Mouse (Mus musculus) gonadal fat pad, adult 2 months (tissue): Measurements from ENCODE around the gene Pcdh15. TPM values are rescaled to one million over a fixed set of nuclear protein-coding genes. Genes with fewer than 3 reads are reported as not detected.

Source experiments
- DNase-seq: peaks from one replicate; pipeline ENCODE4 v3.0.0-alpha.2; 2012; ENCODE audit warnings: low read depth
- polyA plus RNA-seq: library from polyadenylated mRNA; depleted of rRNA; stranded (reverse); fragments of >200 nt; gene quantifications from 2 replicates; pipeline ENCODE4 v1.2.3, GENCODE M21; 2012

The Pcdh15 gene
- polyA plus RNA-seq, 1 experiment: 0.01 TPM

GRCm38 (mm10) chr10:74304120-74304519 lies 1205.0 kb downstream of the Pcdh15 start:
- DNase-seq: no peak

GRCm38 (mm10) chr10:74305439-74306158 lies 1206.5 kb downstream of the Pcdh15 start:
- no peak for DNase-seq

DNA sequence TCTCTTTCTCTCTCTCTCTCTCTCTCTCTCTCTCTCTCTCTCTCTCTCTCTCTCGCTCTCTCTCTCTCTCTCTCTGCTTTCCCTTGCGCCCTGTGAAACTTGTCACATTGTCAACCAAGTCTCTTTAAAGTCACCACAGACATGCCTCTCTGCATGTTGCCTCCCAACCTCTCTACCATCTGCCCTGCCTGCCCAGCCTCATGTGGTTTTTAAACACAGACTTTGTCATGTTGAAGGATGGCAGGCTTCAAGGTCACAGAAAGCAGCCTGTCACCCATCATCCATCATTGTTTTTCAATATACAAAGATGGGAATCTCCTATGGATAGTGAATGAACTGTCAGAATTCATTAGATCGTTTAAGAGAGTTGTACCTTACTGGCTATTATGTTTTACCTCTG lies 1207.9 kb downstream of the Pcdh15 start:
- DNase-seq: no peak

- DNase-seq: no peak
Measured at GRCm38 (mm10) chr10:74316091-74316490, 1216.9 kb downstream of the Pcdh15 start.

GRCm38 (mm10) chr10:74335412-74335811 lies 1236.3 kb downstream of the Pcdh15 start:
- DNase-seq: no peak

- no peak for DNase-seq
Measured at GRCm38 (mm10) chr10:74339247-74340160, 1240.4 kb downstream of the Pcdh15 start.

DNA sequence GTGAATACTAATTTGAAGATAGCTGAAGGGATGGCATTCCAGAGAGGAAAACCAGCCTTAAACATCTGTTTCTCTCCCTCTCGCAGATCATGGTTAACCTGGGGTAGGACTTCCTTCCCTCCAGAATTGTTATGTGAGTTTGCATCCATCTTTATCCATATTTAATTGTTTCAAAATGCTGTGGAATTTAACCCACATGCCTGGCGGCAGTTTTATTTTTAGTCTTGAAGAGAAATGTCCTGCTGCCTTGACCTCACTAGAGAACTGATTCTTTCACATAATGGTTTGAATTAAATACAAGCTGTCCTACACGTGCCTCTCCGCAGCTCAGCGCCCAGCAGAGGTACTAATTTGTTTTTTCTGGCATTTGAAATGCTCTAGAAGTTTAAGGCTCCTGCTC lies 1260.4 kb downstream of the Pcdh15 start:
- no peak for DNase-seq

DNA sequence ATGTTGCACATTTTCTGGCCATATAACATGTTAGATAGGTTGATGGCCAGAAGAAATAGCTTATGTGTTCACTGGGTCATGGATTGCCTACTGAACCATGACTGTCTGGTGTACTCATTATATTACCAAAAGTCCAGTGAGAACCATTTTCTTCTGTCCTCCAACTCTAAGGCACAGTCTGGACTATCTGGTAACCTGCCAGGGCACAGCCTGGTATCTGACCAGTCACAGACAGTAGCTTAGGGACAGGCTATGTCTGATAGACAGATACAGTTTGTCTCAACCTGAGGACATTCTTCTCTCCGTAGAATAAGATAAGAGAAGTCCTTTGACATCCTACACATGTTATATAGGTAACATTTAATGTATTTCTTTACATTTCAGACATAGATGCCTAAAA lies 1279.6 kb downstream of the Pcdh15 start:
- DNase-seq: no peak

GRCm38 (mm10) chr10:74379276-74380134 lies 1280.4 kb downstream of the Pcdh15 start:
- DNase-seq: no peak

- no peak for DNase-seq
Measured at GRCm38 (mm10) chr10:74387538-74388499, 1288.7 kb downstream of the Pcdh15 start.

GRCm38 (mm10) chr10:74403111-74403510 lies 1304.0 kb downstream of the Pcdh15 start:
- no peak for DNase-seq

DNA sequence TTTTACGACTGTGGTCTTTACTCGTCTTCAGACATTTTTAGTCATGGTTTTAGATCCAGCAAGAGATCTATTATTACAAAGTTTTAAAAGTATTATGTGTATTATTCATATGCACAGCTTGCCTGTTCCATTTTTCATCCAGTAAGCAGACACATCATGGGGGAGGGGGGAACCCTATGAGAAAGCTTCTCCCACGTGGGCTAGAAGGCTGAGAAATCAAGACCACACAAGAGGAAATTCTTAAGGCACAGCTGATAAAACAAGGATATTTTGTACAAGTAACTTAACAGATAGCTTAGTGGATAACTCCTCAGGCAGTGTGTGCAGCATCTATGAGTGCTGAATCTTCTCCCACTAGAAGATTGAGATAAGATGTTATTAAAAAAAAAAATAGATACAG lies 1314.9 kb downstream of the Pcdh15 start:
- no peak for DNase-seq

- no peak for DNase-seq
Measured at GRCm38 (mm10) chr10:74414945-74415344, 1315.8 kb downstream of the Pcdh15 start.

DNA sequence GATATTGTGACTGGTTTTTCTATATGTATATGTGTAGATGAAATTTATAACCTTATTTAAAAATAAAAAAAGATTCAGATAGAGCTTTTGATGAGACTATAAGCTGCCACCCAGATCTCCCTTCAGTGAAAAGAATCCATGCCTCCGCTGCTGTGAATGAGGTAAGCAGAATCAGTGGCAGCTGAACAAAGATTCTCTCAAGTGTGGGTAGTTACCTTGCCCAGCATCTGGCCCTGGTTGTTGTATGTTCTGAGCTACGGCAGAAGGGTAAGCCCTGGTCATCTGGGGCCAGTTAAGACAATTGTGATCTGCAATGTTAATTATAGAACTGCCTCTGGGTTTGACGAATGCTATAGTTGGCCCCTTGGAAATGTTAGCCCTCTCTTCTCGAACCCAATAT lies 1316.2 kb downstream of the Pcdh15 start:
- DNase-seq: no peak

DNA sequence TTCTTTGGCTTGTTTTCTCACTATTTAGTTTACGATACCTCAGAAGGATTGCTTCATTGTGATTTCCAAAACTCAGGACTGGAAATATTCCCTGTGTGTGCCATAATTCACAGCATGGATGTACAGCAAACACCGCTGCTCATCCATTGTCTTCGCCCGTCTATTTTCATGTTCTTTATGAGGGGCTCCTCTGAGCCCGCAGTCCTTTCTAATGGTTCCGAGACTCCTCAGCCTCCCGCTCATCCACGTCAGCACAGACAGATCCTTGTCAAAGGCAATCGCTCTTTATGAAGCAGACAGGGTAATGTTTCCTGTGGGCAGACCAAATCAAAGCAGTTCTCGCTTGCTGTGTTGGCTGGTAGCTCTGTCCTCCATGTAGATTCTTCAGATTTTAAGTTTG lies 1316.8 kb downstream of the Pcdh15 start:
- DNase-seq: no peak

GRCm38 (mm10) chr10:74450069-74450468 lies 1350.9 kb downstream of the Pcdh15 start:
- DNase-seq: no peak

GRCm38 (mm10) chr10:74463972-74464371 lies 1364.8 kb downstream of the Pcdh15 start:
- no peak for DNase-seq

- DNase-seq: no peak
Measured at GRCm38 (mm10) chr10:74480779-74481178, 1381.6 kb downstream of the Pcdh15 start.

GRCm38 (mm10) chr10:74512315-74512714 lies 1413.2 kb downstream of the Pcdh15 start:
- no peak for DNase-seq

DNA sequence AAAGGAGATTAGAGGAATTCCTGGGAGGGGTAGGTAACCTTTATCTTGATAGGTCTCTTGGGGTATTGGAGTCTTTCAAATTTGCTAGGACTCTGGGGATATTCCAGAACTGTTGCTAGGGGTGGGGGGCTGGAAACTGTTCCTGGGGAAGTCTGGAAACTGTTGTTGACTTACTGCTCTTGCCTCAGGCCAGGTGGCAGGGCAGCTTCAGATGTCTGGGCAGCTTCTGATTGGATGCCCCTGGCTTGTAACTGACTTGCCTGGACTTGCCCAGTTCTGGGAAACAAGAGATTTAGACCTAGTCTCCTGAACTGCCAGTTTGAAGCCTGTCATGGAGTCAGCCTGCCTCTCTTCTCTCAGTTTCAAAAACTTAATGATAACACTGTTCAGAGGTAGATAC lies 1414.6 kb downstream of the Pcdh15 start:
- no peak for DNase-seq

DNA sequence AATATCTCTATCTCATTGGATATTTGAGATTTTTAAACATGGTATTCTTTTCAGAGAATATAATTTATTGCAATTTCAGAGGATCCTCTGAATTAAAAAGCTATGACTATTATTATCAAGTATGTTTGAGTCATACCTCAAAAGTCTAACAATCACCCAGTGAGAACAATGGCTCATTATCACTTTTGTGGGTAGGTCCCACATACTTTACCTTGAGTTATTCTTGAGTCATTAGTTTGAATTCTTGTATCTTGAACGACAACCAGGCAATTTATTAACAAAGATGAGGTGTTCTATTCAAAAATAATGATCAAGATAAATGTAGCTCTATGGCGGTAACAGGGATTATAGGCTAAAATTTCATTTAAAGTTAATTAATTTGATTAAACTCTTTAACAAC lies 1439.2 kb downstream of the Pcdh15 start:
- DNase-seq: no peak
